Mouse (Mus musculus) kidney, embryonic 14.5 days (tissue): Measurements from ENCODE around the gene Tfip11. TPM values are rescaled to one million over a fixed set of nuclear protein-coding genes. Genes with fewer than 3 reads are reported as not detected.

Source experiments
- ATAC-seq: fragments of 200-750 bp; cut with Nextera tagmentation; 2 replicates; pipeline ENCODE4 v1.8.0; 2017; ENCODE audit warnings: moderate number of reproducible peaks, mild to moderate bottlenecking, moderate TSS enrichment, moderate library complexity; ENCODE audit not compliant: low FRiP score, low TSS enrichment
- H3K27ac ChIP-seq: fragments of 300-500 bp; sonication (generic); 2 replicates; pipeline ENCODE4 v1.5.1; 2014; ENCODE audit warnings: low read depth, mild to moderate bottlenecking, low read length, moderate library complexity, mixed read lengths
- H3K27me3 ChIP-seq: fragments of 300-500 bp; sonication (generic); 2 replicates; pipeline ENCODE4 v1.6.1; 2014; ENCODE audit warnings: mild to moderate bottlenecking, low read length; ENCODE audit not compliant: control insufficient read depth, insufficient read depth
- H3K36me3 ChIP-seq: fragments of 300-500 bp; sonication (generic); 2 replicates; pipeline ENCODE4 v1.6.1; 2014; ENCODE audit warnings: low read length, mixed read lengths; ENCODE audit not compliant: control insufficient read depth, insufficient read depth
- H3K4me1 ChIP-seq: fragments of 300-500 bp; sonication (generic); 2 replicates; pipeline ENCODE4 v1.6.1; 2014; ENCODE audit warnings: low read length, mixed read lengths; ENCODE audit not compliant: control insufficient read depth, insufficient read depth
- H3K4me2 ChIP-seq: fragments of 300-500 bp; sonication (generic); replicated peaks from 2 replicates; pipeline ENCODE4 v1.6.1; 2014; ENCODE audit warnings: low read depth, mild to moderate bottlenecking, low read length
- H3K4me3 ChIP-seq: fragments of 300-500 bp; sonication (generic); 2 replicates; pipeline ENCODE4 v1.5.1; 2014; ENCODE audit warnings: mild to moderate bottlenecking, low read length
- H3K9ac ChIP-seq: fragments of 300-500 bp; sonication (generic); 2 replicates; pipeline ENCODE4 v1.6.1; 2014; ENCODE audit warnings: low read depth, mild to moderate bottlenecking, low read length, moderate library complexity
- H3K9me3 ChIP-seq: fragments of 300-500 bp; sonication (generic); 2 replicates; pipeline ENCODE4 v1.6.1; 2016; ENCODE audit warnings: low read length; ENCODE audit not compliant: control insufficient read depth
- WGBS: fragments of 180-500 bp; shearing (Covaris S2); extraction: QIAGEN DNeasy Blood & Tissue Kit; methylation state at CpG from one replicate; pipeline ENCODE4 v1.1.7; 2014; 5-methylcytosine and 5-hydroxymethylcytosine counted together
- polyA plus RNA-seq: library from polyadenylated mRNA; unstranded; fragments of >200 nt; fragmentation: Nextera tagmentation; extraction: Ambion mirVana; gene quantifications from 2 replicates; pipeline ENCODE4 v1.2.1, GENCODE M21; 2014

Gene Tfip11
- polyA plus RNA-seq, 1 experiment from 2014 or later = 22.3 TPM

- Histone ChIP-seq H3K4me1 (no peaks in the 10 kb centered on the region), H3K9ac (no peak overlapping the region), H3K27me3 (no peaks in the 10 kb centered on the region), H3K4me3 (no peak overlapping the region), H3K4me2 (no peak overlapping the region), H3K36me3 (peaks cover 35% of the 10 kb centered on the region; the same call in 1 of the 2 replicates), H3K9me3 (no peaks in the 10 kb centered on the region), H3K27ac (no peak overlapping the region)
- WGBS = 87% methylated on average over 9 of the region's 9 CpGs
- no peak for ATAC-seq
These were observed 30.2 kb downstream of the Tfip11 start for GRCm38 (mm10) chr5:112356322-112356721.

GRCm38 (mm10) chr5:112359520-112359919 is 33.4 kb downstream of the Tfip11 start:
- H3K4me2 ChIP-seq = no peak overlapping the region
- no peak for ATAC-seq
- H3K4me3 ChIP-seq = no peak overlapping the region
- peaks cover 32% of the 10 kb centered on the region; the same call in 1 of the 2 replicates for H3K36me3 ChIP-seq
- no peak overlapping the region for H3K9ac ChIP-seq
- 94% methylated on average over 4 of the region's 4 CpGs for WGBS
- no peaks in the 10 kb centered on the region for H3K27me3 ChIP-seq
- no peak overlapping the region for H3K27ac ChIP-seq
- H3K9me3 ChIP-seq = no peaks in the 10 kb centered on the region
- no peaks in the 10 kb centered on the region for H3K4me1 ChIP-seq

- Histone ChIP-seq H3K27ac (no peak overlapping the region), H3K9me3 (no peaks in the 10 kb centered on the region), H3K4me1 (no peaks in the 10 kb centered on the region), H3K4me2 (no peak overlapping the region), H3K9ac (no peak overlapping the region), H3K4me3 (no peak overlapping the region), H3K27me3 (no peaks in the 10 kb centered on the region), H3K36me3 (peaks cover 33% of the 10 kb centered on the region)
- 89% methylated on average over 3 of the region's 3 CpGs for WGBS
- no peak for ATAC-seq
These were observed 33.9 kb downstream of the Tfip11 start for GRCm38 (mm10) chr5:112360077-112360476.

- no peaks in the 10 kb centered on the region for H3K9me3 ChIP-seq
- H3K9ac ChIP-seq = no peak overlapping the region
- 61% methylated on average over 10 of the region's 10 CpGs for WGBS
- no peaks in the 10 kb centered on the region for H3K4me1 ChIP-seq
- H3K27ac ChIP-seq = no peak overlapping the region
- H3K4me3 ChIP-seq = no peak overlapping the region
- H3K27me3 ChIP-seq = no peaks in the 10 kb centered on the region
- H3K36me3 ChIP-seq = peaks cover 41% of the 10 kb centered on the region
- H3K4me2 ChIP-seq = no peak overlapping the region
- no peak for ATAC-seq
These were observed 38.1 kb downstream of the Tfip11 start for GRCm38 (mm10) chr5:112364184-112364797.

GRCm38 (mm10) chr5:112366879-112367278 is 40.7 kb downstream of the Tfip11 start:
- H3K36me3 ChIP-seq = peaks cover 62% of the 10 kb centered on the region
- ATAC-seq = no peak
- H3K27ac ChIP-seq = no peak overlapping the region
- H3K4me1 ChIP-seq = no peaks in the 10 kb centered on the region
- 96% methylated on average over 6 of the region's 6 CpGs for WGBS
- H3K27me3 ChIP-seq = no peaks in the 10 kb centered on the region
- no peaks in the 10 kb centered on the region for H3K9me3 ChIP-seq
- H3K4me2 ChIP-seq = no peak overlapping the region
- no peak overlapping the region for H3K9ac ChIP-seq
- no peak overlapping the region for H3K4me3 ChIP-seq

- Histone ChIP-seq H3K27me3 (no peaks in the 10 kb centered on the region), H3K9me3 (no peaks in the 10 kb centered on the region), H3K9ac (no peak overlapping the region), H3K4me2 (no peak overlapping the region), H3K4me1 (no peaks in the 10 kb centered on the region), H3K36me3 (peaks cover 66% of the 10 kb centered on the region), H3K4me3 (no peak overlapping the region), H3K27ac (no peak overlapping the region)
- no peak for ATAC-seq
- WGBS = 90% methylated on average over 4 of the region's 4 CpGs
These were observed 41.2 kb downstream of the Tfip11 start for GRCm38 (mm10) chr5:112367338-112367737.

GRCm38 (mm10) chr5:112367929-112368328 is 41.8 kb downstream of the Tfip11 start:
- Histone ChIP-seq H3K27ac (no peak overlapping the region), H3K9me3 (no peaks in the 10 kb centered on the region), H3K4me1 (no peaks in the 10 kb centered on the region), H3K9ac (no peak overlapping the region), H3K36me3 (peaks cover 70% of the 10 kb centered on the region), H3K4me3 (no peak overlapping the region), H3K4me2 (no peak overlapping the region), H3K27me3 (no peaks in the 10 kb centered on the region)
- 93% methylated on average over 12 of the region's 12 CpGs for WGBS
- no peak for ATAC-seq

- Histone ChIP-seq H3K4me2 (no peak overlapping the region), H3K27ac (no peak overlapping the region), H3K9ac (no peak overlapping the region), H3K4me1 (no peaks in the 10 kb centered on the region), H3K4me3 (no peak overlapping the region), H3K9me3 (no peaks in the 10 kb centered on the region), H3K27me3 (no peaks in the 10 kb centered on the region), H3K36me3 (peaks cover 69% of the 10 kb centered on the region)
- no peak for ATAC-seq
- WGBS = 91% methylated on average over 10 of the region's 10 CpGs
These were observed 42.5 kb downstream of the Tfip11 start for GRCm38 (mm10) chr5:112368666-112369065.

- no peak for ATAC-seq
- Histone ChIP-seq H3K4me2 (no peak overlapping the region), H3K4me3 (no peak overlapping the region), H3K27ac (no peak overlapping the region), H3K27me3 (no peaks in the 10 kb centered on the region), H3K36me3 (peaks cover 66% of the 10 kb centered on the region), H3K9me3 (no peaks in the 10 kb centered on the region), H3K9ac (no peak overlapping the region), H3K4me1 (no peaks in the 10 kb centered on the region)
- 91% methylated on average over 13 of the region's 13 CpGs for WGBS
These were observed 43.2 kb downstream of the Tfip11 start for GRCm38 (mm10) chr5:112369326-112369725.
